Mouse (Mus musculus) lung, embryonic 15.5 days (tissue): ENCODE results near the gene Eif6. TPM values are rescaled to one million over a fixed set of nuclear protein-coding genes. Genes with fewer than 3 reads are reported as not detected.

Experiments used
- ATAC-seq: fragments of 200-750 bp; cut with Nextera tagmentation; 2 replicates; pipeline ENCODE4 v1.8.0; 2017; ENCODE audit warnings: moderate number of reproducible peaks, borderline replicate concordance; ENCODE audit not compliant: low FRiP score, low TSS enrichment; ENCODE audit errors: extremely low read depth
- H3K27ac ChIP-seq: fragments of 300-500 bp; sonication (generic); 2 replicates; pipeline ENCODE4 v1.5.1; 2015; ENCODE audit warnings: moderate library complexity, mild to moderate bottlenecking, inconsistent platforms
- H3K27me3 ChIP-seq: fragments of 300-500 bp; sonication (generic); 2 replicates; pipeline ENCODE4 v1.6.1; 2015; ENCODE audit warnings: inconsistent platforms
- H3K36me3 ChIP-seq: fragments of 300-500 bp; sonication (generic); 2 replicates; pipeline ENCODE4 v1.6.1; 2015; ENCODE audit warnings: inconsistent platforms
- H3K4me1 ChIP-seq: fragments of 300-500 bp; sonication (generic); 2 replicates; pipeline ENCODE4 v1.6.1; 2015; ENCODE audit warnings: inconsistent platforms
- H3K4me2 ChIP-seq: fragments of 300-500 bp; sonication (generic); 2 replicates; pipeline ENCODE4 v1.6.1; 2015; ENCODE audit warnings: inconsistent platforms, mild to moderate bottlenecking, moderate library complexity
- H3K4me3 ChIP-seq: fragments of 300-500 bp; sonication (generic); 2 replicates; pipeline ENCODE4 v1.5.1; 2015; ENCODE audit warnings: mild to moderate bottlenecking, inconsistent platforms
- H3K9ac ChIP-seq: fragments of 300-500 bp; sonication (generic); 2 replicates; pipeline ENCODE4 v1.6.1; 2015; ENCODE audit warnings: inconsistent platforms
- H3K9me3 ChIP-seq: fragments of 300-500 bp; sonication (generic); 2 replicates; pipeline ENCODE4 v1.6.1; 2016; ENCODE audit warnings: inconsistent platforms
- WGBS: fragments of 180-500 bp; shearing (Covaris S2); methylation state at CpG from one replicate; pipeline ENCODE4 v1.1.7; 2015; 5-methylcytosine and 5-hydroxymethylcytosine counted together
- polyA plus RNA-seq: library from polyadenylated mRNA; unstranded; fragments of >200 nt; fragmentation: Nextera tagmentation; extraction: Ambion mirVana; gene quantifications from 2 replicates; pipeline ENCODE4 v1.2.1, GENCODE M21; 2015

The Eif6 gene
- polyA plus RNA-seq, result 184 and 199 TPM in 2 replicates

DNA sequence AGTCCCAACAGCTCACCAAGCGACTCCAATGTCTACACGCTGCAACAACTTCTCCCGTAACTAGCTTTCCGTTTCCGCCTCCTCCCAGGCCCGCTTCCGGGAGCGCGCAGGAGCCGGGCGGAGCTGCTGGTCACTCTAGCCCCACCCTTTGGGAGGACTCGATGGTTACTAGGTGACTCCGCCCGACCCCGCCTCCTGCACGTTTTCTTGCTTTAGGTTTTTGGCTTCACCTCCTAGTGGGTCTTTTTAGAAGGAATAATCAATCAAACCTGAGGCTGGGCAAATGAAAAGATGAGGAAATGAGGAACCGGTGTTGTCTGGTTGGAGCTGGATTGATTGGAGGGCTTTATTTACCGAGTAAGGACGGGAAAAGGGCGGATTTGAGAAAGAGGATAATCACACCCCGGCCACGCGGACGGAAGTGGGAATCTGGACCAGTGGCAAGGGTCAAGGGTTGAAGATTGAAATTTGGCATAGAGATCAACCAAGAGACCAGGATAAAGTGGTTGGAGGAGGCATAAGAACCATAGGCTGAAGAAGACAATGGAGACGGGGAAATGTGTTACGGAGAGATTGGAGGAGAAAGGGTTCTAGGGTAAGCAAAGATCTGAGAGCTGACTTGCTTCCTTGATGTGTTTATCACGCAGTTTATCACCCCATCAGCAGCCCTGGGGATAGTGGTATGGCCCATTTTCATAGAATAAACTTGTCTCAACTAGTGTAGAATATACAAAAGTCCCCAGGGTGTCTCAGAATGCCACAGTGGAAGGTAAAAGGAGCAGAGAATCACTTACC lies at the start of gene Eif6:
TSS of gene Eif6 (minus strand) at position 296 of the 795 bp plus-strand sequence.
- whole genome bisulfite sequencing, result 2% methylated on average over 27 of the region's 27 CpGs
- H3K27me3 ChIP-seq, result no peaks in the 10 kb centered on the region
- peak within 1 kb of the TSS; percentile 84 for H3K4me2 ChIP-seq
- peak within 1 kb of the TSS; percentile 98 for H3K4me3 ChIP-seq
- H3K27ac ChIP-seq, result peak within 1 kb of the TSS; percentile 86
- peak; percentile 92 for ATAC-seq
- peaks cover 21% of the 10 kb centered on the region for H3K36me3 ChIP-seq
- no peaks in the 10 kb centered on the region for H3K9me3 ChIP-seq
- H3K4me1 ChIP-seq, result peaks cover 19% of the 10 kb centered on the region
- H3K9ac ChIP-seq, result peak within 1 kb of the TSS; percentile 93

DNA sequence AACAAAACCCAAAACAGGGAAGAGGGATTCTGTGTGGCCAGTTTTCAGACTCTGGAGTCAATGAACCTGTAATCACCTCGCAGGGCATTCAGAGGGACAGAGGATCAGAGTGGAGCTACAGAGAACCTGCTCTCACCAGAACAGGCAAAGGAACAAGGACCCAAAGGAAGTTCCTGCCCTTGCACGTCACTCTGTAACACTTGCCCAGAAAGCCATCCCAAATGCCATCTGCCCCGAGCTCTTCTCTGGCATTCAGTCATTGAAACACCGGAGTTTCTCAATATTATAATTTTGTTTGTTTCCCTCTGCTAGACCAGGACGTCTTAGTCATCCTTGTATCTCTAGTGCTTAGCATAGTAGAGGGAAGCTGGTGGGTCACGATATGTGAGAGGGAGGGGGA lies 46.9 kb upstream of the Eif6 start:
- Histone ChIP-seq H3K4me1 (peaks cover 19% of the 10 kb centered on the region), H3K27ac (peak overlapping the region; percentile 57; the same call in 1 of the 2 replicates), H3K4me2 (peak overlapping the region; percentile 30; the same call in 1 of the 2 replicates)

DNA sequence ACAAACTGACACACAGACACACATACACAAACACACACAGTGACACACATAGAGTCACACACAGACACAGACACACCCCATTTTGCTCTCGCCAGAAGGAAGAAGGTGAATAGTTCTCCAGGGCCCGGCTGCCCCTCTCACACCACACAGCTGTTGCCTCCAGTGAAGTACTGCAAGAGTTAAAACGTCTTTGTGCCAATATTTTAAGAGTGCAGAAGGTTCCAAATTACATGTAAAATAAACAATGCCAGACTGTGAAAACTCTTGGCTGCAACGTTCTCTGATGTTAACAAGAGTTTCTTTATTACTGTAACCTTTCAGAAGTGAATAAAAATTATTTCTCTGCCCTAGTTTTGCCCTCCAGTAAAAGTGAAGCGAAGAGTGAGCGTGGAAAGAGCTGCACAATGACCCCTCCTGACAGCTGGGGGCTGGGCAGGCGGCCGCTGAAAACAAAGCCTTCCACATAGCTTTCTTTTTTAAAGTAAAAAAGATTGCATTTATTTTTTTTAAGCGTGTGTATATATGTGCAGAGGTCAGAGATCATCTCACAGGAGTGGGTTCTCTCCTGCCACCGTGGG lies 46.3 kb upstream of the Eif6 start:
- peak overlapping the region; percentile 30; the same call in 1 of the 2 replicates for H3K4me2 ChIP-seq
- ATAC-seq, result peak; percentile 43; the same call in 1 of the 2 replicates
- H3K4me1 ChIP-seq, result peaks cover 19% of the 10 kb centered on the region
- no peaks in the 10 kb centered on the region for H3K9me3 ChIP-seq
- 19% methylated on average over 10 of the region's 10 CpGs for WGBS
- H3K36me3 ChIP-seq, result peaks cover 12% of the 10 kb centered on the region; the same call in 1 of the 2 replicates
- no peak overlapping the region for H3K9ac ChIP-seq
- no peaks in the 10 kb centered on the region for H3K27me3 ChIP-seq
- peak overlapping the region; percentile 57; the same call in 1 of the 2 replicates for H3K27ac ChIP-seq
- H3K4me3 ChIP-seq, result no peak overlapping the region

More for the DNA sequence above, 46.9 kb upstream of the Eif6 start:
- H3K4me3 ChIP-seq, result no peak overlapping the region
- peaks cover 12% of the 10 kb centered on the region; the same call in 1 of the 2 replicates for H3K36me3 ChIP-seq
- 51% methylated on average over 6 of the region's 6 CpGs for WGBS
- no peak for ATAC-seq
- no peak overlapping the region for H3K9ac ChIP-seq
- no peaks in the 10 kb centered on the region for H3K27me3 ChIP-seq
- no peaks in the 10 kb centered on the region for H3K9me3 ChIP-seq

DNA sequence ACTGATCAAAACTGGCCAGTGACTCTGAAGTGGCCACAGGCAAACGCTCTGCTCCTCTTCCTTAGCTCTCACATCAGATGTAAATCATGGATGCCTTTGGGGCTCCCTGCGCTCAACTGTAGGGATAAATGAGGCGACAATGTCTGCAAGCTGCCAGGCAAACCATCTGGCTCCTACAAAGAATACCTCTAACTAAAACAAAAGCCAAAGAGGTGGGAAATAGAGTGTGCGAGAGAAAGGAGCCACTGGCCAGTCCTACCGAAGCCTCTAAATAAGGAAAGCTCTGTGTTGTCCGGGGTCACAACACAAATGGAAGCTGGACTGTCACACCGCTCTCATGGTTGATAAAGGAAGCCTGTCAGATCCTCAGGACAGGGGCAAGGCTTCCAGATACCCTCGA lies 45.8 kb upstream of the Eif6 start:
- Histone ChIP-seq H3K27me3 (no peaks in the 10 kb centered on the region), H3K9ac (no peak overlapping the region), H3K4me3 (no peak overlapping the region), H3K36me3 (peaks cover 12% of the 10 kb centered on the region; the same call in 1 of the 2 replicates), H3K9me3 (no peaks in the 10 kb centered on the region), H3K4me2 (no peak overlapping the region), H3K27ac (no peak overlapping the region), H3K4me1 (peaks cover 19% of the 10 kb centered on the region)
- WGBS, result 42% methylated on average over 8 of the region's 8 CpGs
- ATAC-seq, result no peak; the same call in 1 of the 2 replicates

DNA sequence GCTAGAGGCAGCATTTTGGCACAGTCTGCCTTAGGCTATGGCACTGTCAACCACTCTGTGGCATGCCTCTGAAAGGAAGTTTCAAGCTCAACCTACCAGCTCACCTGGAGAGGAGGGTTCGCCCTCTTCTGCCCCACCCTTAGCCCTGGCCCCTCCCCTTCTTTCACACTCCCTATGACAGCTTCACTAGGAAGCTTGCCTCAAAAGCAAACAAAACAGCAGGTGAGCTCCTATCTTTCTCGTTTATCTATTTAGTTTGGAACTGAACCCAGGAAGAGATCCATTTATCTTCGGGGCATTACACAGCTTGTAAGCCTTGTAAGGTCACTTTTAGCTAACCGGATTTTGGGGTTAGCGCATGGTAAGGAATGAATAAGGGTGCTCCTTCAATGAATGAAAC lies 43.0 kb upstream of the Eif6 start:
- Histone ChIP-seq H3K4me1 (peaks cover 19% of the 10 kb centered on the region), H3K9me3 (no peaks in the 10 kb centered on the region), H3K27me3 (no peaks in the 10 kb centered on the region), H3K4me3 (no peak overlapping the region), H3K4me2 (no peak overlapping the region), H3K9ac (no peak overlapping the region), H3K36me3 (no peaks in the 10 kb centered on the region; the same call in 1 of the 2 replicates), H3K27ac (no peak overlapping the region)
- no peak for ATAC-seq
- WGBS, result 56% methylated on average over 5 of the region's 5 CpGs

DNA sequence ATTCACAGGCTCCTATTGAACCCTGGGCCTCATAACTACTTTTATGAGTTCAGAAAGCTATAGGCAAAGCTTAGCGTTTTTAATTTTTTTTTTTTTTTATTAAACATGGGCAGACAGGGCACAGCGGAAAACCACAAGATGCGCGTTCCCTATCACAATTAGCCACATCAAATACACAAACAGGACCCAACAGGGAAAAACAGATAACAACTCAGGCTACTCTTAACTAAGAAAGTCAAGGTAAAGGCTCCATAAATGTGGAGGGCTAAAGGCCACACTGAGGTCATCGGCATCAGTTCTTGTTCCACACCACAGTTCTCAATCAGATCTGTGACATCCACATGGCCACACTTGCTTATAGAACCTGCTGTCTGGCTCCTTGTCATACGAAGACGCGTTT lies 41.6 kb upstream of the Eif6 start:
- Histone ChIP-seq H3K27me3 (no peaks in the 10 kb centered on the region), H3K4me3 (no peak overlapping the region), H3K27ac (no peak overlapping the region), H3K4me2 (no peak overlapping the region), H3K36me3 (no peaks in the 10 kb centered on the region; the same call in 1 of the 2 replicates), H3K4me1 (peaks cover 18% of the 10 kb centered on the region), H3K9ac (no peak overlapping the region), H3K9me3 (no peaks in the 10 kb centered on the region)
- ATAC-seq, result no peak
- WGBS, result 95% methylated on average over 8 of the region's 8 CpGs

DNA sequence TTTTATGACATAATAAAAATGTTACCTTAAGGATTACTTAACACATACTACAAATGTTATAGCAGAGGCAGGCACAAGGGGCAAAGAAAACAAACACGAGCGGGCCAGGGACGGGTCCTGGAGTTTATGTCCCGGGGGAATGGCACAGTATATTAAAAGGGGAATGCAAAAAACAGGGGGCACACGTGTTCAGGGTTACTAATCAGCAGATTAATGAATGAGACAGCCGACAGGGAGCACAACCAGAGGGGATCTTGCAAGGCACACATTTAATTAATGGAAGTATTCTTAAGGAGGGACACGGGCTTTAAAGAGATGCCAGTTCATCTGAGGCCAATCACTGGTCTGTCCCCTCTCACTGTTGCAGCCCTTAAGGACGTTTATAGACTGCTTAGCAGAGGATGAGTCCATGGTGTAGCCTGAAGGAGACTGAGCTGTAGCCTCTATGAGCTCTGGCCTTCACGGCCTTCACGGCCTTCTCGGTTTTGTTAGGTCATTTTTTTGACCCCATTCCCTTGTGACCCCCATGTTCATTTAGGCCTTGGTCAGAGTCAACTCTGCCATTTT lies 36.7 kb upstream of the Eif6 start:
- 50% methylated on average over 11 of the region's 11 CpGs for WGBS
- ATAC-seq, result no peak

DNA sequence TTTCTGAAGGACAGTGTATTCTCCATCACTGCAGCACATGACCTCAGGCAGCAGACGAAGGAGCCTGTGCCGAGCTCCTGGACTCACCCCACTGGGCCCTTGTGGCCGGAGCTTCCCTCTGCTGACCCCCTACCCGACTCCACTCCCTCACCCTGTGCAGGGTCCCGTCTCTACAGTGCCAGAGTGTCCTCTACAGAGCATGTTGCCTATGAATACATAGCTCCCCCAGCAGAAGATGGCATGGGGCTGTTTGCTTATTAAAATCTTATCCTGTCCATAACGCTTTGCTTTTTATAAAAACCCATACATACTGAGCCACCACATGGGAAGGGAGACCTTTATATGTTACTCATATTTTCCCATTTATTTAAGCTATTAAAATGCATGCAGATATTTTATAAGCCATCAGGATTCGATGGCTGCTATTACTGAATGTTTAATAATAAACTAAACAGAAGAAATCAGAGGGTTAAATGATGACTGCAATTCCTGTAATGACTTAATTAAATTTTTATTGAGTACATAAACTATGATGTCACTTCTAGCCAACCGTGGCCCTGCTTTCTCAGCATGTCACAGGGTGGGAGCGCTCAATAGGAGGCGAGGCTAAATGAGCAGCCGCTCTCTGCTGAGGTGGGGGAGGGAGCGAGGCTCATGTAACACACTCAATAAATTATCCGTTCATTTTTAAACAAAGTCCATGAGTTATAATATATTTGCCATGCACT lies 36.0 kb upstream of the Eif6 start:
- peak; percentile 62; the same call in 1 of the 2 replicates for ATAC-seq

More for the DNA sequence above, 36.7 kb upstream of the Eif6 start:
- Histone ChIP-seq H3K36me3 (no peaks in the 10 kb centered on the region), H3K27me3 (no peaks in the 10 kb centered on the region), H3K4me1 (0 out of 2 replicates have a peak, but pooled peaks cover 8% of the 10 kb centered on the region), H3K4me3 (no peak overlapping the region), H3K27ac (no peak overlapping the region), H3K9me3 (no peaks in the 10 kb centered on the region), H3K9ac (no peak overlapping the region), H3K4me2 (no peak overlapping the region)

DNA sequence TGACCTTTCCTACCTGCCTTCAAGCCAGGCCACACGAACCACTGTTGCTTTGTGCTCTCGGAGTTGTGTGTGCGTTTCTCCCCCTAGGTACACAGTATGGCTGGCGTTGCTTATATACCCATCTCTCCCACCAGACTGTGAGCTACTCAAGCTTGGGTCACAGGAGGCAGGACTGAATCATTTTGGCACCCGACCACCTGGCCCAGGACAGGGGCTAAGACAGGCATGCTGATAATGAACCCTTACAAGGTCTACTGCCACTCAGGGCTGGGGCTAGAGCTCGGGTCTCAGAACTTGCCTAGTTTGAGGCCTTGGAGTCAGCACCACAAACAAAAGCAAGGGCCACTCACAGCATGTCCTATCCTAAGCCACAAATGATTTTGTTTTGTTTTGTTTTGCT lies 34.9 kb upstream of the Eif6 start:
- no peak overlapping the region for H3K4me3 ChIP-seq

More for the DNA sequence above, 36.0 kb upstream of the Eif6 start:
- H3K9ac ChIP-seq, result no peak overlapping the region
- H3K4me2 ChIP-seq, result no peak overlapping the region
- no peak overlapping the region for H3K27ac ChIP-seq
- no peaks in the 10 kb centered on the region for H3K36me3 ChIP-seq
- H3K9me3 ChIP-seq, result no peaks in the 10 kb centered on the region
- H3K4me1 ChIP-seq, result 0 out of 2 replicates have a peak, but pooled peaks cover 8% of the 10 kb centered on the region
- 61% methylated on average over 13 of the region's 13 CpGs for WGBS
- H3K4me3 ChIP-seq, result no peak overlapping the region
- no peaks in the 10 kb centered on the region for H3K27me3 ChIP-seq

DNA sequence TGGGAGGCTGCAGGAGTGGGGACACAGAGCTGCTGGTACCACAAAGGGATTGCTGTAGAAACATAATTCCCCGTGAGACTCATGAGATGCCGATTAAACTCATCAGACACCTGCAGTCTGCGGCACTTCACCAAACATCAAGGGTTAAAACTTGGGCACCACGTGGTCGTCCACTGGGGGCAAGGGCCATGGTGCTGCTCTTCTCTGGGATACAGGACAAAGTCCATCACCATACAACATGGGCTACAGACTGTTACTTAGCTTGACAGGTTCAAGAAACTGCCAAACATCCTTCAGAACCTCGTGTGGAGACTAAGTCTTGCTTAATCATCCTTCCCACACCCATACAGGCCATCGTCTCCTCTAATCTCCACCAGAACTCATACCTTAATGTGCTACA lies 33.4 kb upstream of the Eif6 start:
- H3K9me3 ChIP-seq, result no peaks in the 10 kb centered on the region
- H3K4me3 ChIP-seq, result no peak overlapping the region
- no peak overlapping the region for H3K27ac ChIP-seq
- 0 out of 2 replicates have a peak, but pooled peaks cover 8% of the 10 kb centered on the region for H3K4me1 ChIP-seq
- H3K27me3 ChIP-seq, result no peaks in the 10 kb centered on the region
- no peak for ATAC-seq
- WGBS, result 77% methylated on average over 7 of the region's 7 CpGs
- peaks cover 5% of the 10 kb centered on the region; the same call in 1 of the 2 replicates for H3K36me3 ChIP-seq
- H3K4me2 ChIP-seq, result no peak overlapping the region
- no peak overlapping the region for H3K9ac ChIP-seq

More for the DNA sequence above, 34.9 kb upstream of the Eif6 start:
- H3K9ac ChIP-seq, result no peak overlapping the region
- no peak overlapping the region for H3K4me2 ChIP-seq
- no peak overlapping the region for H3K27ac ChIP-seq
- no peaks in the 10 kb centered on the region for H3K9me3 ChIP-seq
- WGBS, result 86% methylated on average over 6 of the region's 6 CpGs
- 0 out of 2 replicates have a peak, but pooled peaks cover 3% of the 10 kb centered on the region for H3K36me3 ChIP-seq
- no peak for ATAC-seq
- H3K4me1 ChIP-seq, result 0 out of 2 replicates have a peak, but pooled peaks cover 8% of the 10 kb centered on the region
- no peaks in the 10 kb centered on the region for H3K27me3 ChIP-seq

DNA sequence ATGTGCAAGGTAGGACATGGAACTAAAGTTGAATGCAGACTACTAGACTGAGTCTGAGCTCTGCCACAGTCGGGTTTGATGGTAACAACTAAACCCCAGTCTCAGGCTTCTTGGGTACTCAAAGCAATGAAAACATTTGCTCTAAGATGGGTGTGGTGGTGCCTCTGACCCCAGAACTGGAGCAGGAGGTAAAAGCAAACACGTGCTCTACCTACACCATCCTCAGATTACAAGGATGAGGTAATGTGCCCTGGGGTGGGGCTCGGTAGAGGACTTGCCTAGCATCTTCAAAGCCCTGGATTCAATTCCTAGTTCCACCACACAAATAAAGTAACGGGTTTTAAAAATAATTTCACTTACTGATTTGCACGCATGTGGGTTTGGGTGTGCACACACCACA lies 25.8 kb upstream of the Eif6 start:
- peaks cover 25% of the 10 kb centered on the region for H3K36me3 ChIP-seq
- no peak overlapping the region for H3K27ac ChIP-seq
- no peaks in the 10 kb centered on the region for H3K27me3 ChIP-seq
- H3K9me3 ChIP-seq, result no peaks in the 10 kb centered on the region
- ATAC-seq, result no peak
- no peak overlapping the region for H3K4me3 ChIP-seq
- H3K4me2 ChIP-seq, result no peak overlapping the region
- H3K4me1 ChIP-seq, result no peaks in the 10 kb centered on the region
- no peak overlapping the region for H3K9ac ChIP-seq
- WGBS, result 72% methylated on average over 5 of the region's 5 CpGs
